Mouse (Mus musculus): ENCODE results near the gene Hpcal4. TPM values are rescaled to one million over a fixed set of nuclear protein-coding genes. Genes with fewer than 3 reads are reported as not detected.

Gene Hpcal4
- 0.11 and 0.13 TPM in 2 replicates for polyA plus RNA-seq (2015; fragmentation: Nextera tagmentation; extraction: Ambion mirVana)

DNA sequence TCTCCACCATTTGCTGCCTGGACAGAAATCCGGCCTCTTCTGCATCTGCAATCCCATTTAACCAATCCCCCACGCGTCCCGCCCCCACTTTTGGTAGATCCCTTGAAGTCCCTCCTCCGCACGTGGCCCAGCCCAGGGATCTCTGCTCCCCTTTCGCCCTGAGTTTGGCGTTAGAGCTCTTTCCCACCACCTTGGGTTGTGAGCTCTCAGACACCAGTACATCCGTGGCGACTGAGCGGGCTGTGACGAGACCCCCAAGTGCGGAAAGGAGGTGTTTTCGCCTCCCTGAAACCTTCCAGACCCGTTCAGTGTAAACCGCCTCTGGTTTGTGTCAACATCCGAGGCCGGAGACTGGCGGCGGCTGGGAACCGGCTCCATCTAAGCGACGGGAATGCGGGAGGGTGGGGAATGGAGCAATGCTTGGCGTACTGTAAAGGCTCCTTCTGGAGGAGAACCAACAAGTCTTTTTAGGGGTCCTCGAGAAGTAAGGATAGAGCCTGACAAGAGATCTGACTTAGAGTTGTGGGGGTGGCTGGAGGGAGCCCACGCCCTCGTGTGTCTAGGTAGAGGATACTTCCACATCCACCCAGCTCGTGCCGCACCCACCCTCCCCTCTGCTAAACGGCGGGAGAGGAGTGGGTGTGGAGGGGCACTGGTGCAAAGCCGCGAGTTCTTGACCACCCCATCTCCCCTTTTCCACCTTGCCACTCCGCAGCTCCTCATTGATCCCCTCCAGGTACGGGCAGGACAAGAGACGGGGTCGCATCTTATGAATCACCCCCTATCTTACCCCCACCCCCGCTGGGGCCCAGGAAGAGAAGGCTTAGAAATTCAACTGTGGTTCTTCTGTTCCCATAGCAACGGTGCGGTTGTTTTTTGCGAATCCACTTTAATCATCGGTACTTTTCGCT, at the start of gene Hpcal4:
Hpcal4 (plus strand) TSS at position 900 of the 911 bp plus-strand sequence.

DNA sequence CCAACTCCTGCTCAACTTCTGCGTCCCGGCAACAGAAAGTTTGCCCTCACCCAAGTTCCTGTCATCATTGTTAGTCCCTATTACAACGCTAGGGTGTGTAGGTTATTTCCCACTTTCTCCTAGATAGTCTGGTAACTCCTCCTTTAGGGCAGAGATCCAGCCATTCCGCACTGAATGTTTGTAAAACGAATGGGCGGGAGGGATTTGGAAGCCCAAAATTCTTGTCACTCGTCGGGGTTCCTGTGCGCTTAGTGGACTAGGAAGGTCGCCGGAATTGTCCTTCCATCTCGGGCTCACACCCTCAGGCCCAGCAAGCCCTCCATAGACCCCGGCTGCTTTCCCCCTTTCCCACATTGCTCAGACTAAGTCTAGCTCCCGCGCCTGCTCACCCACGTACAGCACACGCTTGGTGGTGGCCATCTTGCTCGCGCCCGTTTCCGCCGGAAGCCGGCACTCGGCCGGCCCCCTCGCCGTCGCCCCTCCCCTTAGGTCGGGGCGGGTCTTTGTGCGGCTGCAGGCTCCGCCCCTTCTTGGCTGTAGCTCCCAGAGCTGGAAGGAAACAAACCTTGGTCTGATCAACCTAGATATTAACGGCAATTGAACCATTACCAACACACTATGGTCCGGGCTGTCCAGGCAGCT, 43.4 kb upstream of the Hpcal4 start, which contains the start of gene Ppie:
Ppie (minus strand) TSS at position 439 of the 642 bp plus-strand sequence.

DNA sequence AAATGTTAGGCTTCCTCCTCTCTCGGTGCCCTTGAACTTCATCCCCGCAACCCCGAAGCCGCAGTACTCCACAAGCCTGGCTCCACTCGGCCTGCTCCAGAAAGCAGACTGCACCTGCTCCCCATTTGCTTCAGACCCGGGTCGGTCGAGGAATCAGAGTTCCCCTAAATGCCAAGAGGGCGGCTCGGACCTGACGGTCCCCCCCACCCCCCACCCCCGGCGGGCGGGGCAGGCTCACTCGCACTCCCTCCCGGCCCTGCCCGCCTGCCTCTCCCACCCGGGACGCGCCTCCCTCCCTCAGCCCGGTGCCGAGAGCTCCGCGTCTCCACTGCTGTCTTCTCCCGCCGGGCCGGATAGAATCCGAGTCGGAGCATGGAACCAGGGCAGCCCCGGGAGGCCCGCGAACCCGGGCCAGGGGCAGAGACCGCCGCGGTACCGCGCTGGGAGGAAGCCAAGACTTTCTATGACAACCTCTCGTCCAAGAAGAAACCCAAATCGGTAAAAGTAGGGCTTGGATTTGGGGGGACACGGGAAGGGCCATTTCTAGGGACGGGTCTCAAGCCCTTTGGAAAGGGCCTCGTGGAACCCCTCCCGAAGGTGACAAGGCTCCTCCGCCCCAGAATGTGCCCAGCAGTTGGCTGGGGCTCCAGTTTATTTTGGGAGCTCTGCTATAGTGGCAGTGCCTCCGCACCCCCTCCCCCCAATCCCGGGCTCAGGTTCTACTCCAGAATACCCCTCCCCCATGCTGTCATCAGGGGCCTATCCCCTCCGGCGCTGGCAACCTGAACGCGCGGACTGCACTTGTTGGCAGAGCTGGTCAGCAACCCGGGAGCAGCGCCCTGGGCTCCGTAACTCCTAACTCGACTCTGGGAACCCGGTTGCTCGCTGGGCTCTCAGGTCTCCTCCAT, 18.4 kb downstream of the Hpcal4 start, which contains the start of gene Nt5c1a:
Nt5c1a (plus strand) TSS at position 319 of the 908 bp plus-strand sequence.

DNA sequence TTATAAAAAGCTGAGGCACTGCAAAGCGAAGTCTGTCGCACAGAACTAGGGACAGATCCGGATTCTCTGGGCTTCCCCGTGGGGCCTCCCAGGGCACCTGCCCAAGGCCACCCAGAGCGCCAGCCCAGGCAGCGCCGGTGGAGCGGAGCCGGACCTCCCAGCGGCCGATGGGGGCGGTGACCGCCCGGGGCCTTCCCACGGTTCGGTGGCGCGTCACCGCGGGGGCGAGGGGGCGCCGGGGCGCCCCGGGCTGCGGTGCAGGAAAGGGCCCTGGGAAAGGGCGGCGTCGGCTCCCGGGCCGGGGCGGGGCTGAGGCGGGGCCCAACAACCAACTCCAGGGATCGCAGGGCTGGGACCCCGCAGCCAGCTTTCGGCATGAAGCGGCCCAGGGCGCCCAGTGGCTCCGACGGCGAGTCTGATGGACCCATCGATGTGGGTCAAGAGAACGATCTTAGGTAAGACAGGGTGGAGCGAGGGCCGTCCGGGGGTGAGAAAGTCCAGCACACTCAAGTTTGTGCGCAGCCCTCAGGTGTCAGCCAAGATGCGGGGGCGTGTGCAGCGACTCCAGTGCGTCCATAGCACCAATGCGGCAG, 50.6 kb downstream of the Hpcal4 start, which contains the start of gene Heyl:
Heyl (plus strand) TSS at position 65 of the 593 bp plus-strand sequence.

Other genes with a start within 250 kb of the Hpcal4 start
- 3.5 and 4.8 TPM in 2 replicates for gene Mfsd2a, start 222.0 kb upstream of the Hpcal4 start, polyA plus RNA-seq (2015; fragmentation: Nextera tagmentation; extraction: Ambion mirVana)
- gene Mycl, start 187.6 kb upstream of the Hpcal4 start, polyA plus RNA-seq (2015; fragmentation: Nextera tagmentation; extraction: Ambion mirVana), result 30.1 and 33.2 TPM in 2 replicates
- 13.2 and 13.5 TPM in 2 replicates for gene Trit1, start 166.6 kb upstream of the Hpcal4 start, polyA plus RNA-seq (2015; fragmentation: Nextera tagmentation; extraction: Ambion mirVana)
- gene Bmp8b, start 78.1 kb upstream of the Hpcal4 start, polyA plus RNA-seq (2015; fragmentation: Nextera tagmentation; extraction: Ambion mirVana), result 0.94 and 1.5 TPM in 2 replicates
- 0.13 TPM in 1 of 2 replicates, not detected in the other for gene Oxct2b, start 67.0 kb upstream of the Hpcal4 start, polyA plus RNA-seq (2015; fragmentation: Nextera tagmentation; extraction: Ambion mirVana)
- gene Ppie, start 43.3 kb upstream of the Hpcal4 start, polyA plus RNA-seq (2015; fragmentation: Nextera tagmentation; extraction: Ambion mirVana), result 51.4 and 54.7 TPM in 2 replicates
- not detected in 2 replicates for gene Nt5c1a, start 18.3 kb downstream of the Hpcal4 start, polyA plus RNA-seq (2015; fragmentation: Nextera tagmentation; extraction: Ambion mirVana)
- 5.6 and 6.0 TPM in 2 replicates for gene Heyl, start 50.3 kb downstream of the Hpcal4 start, polyA plus RNA-seq (2015; fragmentation: Nextera tagmentation; extraction: Ambion mirVana)
- 18.0 and 22.8 TPM in 2 replicates for gene Pabpc4, start 79.1 kb downstream of the Hpcal4 start, polyA plus RNA-seq (2015; fragmentation: Nextera tagmentation; extraction: Ambion mirVana)
- gene Oxct2a, start 140.4 kb downstream of the Hpcal4 start, polyA plus RNA-seq (2015; fragmentation: Nextera tagmentation; extraction: Ambion mirVana), result not detected in 2 replicates
- gene Bmp8a, start 160.0 kb downstream of the Hpcal4 start, polyA plus RNA-seq (2015; fragmentation: Nextera tagmentation; extraction: Ambion mirVana), result 1.2 and 1.4 TPM in 2 replicates